Mouse (Mus musculus) induced T-regulatory cell, adult 2 months (primary cell): ENCODE measurements around the gene Aifm1.
"Not testable (repeated sequence)": the region's sequence is repeated elsewhere in the genome, so short reads cannot be mapped to it uniquely, and the experiment has no call there.

Experiments used
- DNase-seq: peaks from one replicate; pipeline ENCODE4 v3.0.0-alpha.2; 2012; ENCODE audit warnings: low read depth

The Aifm1 gene

DNA sequence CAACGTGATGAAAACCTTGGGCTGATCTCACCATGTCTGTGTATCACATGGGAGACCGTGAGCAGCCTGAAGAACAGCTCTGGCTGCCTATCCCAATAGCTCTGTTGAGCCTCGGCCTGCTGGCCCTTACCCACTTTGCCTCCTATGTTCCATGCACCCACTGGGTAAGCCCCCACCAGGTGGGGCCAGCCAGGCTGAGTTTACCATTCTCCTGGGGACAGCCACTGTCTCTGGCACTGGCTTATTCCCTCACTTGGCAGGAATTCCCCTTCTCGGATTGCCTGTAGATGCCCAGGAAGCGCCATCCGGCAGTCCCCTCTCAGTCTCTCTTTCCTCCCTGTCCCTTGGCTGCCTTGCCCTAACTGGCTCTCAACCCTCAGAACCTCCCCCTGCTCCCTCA lies 56.4 kb downstream of the Aifm1 start:
- DNase-seq, result no peak

DNA sequence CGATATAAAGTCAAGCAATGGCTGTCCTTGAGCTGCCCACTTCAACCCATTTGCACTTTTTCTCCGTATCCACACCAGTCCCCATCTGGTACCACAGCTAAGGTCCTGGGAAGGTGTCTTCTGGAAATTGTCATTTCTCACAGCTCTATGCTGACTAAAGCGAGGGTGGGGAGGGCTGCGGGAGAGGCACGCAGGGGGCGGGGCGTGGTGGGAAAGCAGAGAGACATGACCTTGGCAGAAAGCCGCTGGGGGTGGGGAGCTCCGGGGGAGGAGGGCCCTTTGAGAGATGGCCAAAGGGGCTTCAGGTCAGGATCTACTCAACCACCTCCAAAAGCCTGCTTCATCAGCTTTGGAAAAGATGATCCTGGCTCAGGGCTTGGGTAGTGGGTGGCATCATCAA lies 58.3 kb downstream of the Aifm1 start:
- DNase-seq, result peak; percentile 67

DNA sequence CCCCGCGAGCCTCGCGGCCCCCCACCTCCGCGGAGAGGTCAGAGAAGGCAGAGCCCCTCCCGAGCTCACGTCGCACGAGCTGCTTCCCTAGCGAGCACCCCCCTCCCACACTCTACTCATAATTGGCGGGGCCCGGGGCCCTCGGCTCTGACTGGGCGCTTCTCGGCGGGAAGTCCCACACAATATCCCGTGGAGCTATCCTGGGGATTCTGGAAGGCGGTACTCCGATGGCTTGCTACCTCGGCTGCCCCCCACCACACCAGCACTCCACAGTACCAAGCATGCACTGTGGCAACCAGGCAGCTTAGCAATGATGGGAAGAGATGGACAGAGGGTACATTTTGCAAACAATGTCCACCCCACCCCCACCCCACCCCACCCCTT lies 58.9 kb downstream of the Aifm1 start:
- DNase-seq, result no peak

DNA sequence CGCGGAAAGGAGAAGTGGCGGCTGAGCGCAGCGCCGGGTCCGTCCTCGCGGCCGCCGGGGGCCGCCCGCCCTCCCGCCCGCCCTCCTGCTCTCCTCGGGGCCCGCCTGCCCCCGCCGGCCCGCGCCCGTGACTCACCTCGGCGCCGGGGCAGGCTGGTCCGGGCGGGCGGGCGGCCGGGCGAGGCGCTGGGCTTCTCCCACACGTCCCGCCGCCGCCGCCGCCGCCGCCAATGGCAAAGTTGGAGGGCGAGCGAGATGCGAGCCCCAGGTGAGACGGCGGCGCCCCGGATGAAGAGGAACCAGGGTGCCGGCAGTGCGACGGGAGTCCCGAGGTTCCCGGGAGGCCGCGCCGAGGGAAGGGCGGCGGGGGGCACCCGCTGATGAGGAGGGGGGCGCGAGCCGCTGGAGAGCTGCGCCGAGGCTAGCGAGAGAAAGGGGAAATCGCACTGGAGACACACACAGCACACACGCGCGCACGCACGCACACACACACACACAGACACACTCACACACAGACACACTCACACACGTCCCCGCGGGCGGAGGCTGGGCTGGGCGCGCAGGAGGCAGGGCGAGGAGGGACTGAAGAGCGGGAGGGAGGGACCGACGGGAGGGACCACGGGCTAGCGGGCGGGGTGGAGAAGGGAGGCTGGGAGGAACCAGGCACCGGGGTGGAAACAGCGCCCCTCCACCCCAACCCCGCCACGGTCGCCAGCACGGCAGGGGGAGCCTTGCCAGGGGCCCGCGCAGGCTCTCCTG lies 59.4 kb downstream of the Aifm1 start:
- peak; percentile 89 for DNase-seq

DNA sequence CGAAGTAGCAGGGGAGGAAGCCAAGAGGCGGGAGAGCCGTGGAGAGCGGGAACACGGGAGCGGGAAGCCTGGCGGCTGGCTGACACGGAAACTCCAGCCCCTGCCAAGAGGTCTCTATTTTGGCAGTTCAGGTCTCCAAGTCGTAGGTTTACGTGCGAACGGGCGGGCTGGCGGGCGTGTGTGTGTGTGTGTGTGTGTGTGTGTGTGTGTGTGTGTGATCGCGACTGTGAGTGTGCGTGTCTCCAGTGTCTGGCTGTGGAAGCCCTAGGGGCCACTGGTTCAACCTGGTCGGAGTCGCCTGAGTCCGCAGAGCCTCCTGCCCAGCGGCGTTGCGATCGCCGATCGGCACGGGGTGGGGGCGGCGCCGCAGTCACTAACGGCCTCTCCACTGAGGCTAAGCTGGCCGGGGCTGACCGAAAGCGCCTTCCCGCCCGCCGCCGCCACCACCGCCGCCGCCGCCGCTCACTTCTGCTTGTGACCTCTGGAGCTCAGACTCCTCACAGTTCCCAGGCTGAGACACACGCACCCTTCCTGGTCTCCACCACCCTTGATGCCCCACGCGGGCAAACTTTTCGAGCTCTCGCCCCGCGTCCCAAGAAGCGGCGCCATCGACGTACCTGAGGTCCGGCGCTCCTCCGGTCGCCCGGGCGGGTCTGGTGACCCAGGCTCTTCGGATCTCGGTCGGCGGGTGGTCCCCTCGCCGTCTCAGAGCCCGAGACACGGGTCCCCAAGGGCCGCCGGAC lies 60.3 kb downstream of the Aifm1 start:
- peak; percentile 32 for DNase-seq

DNA sequence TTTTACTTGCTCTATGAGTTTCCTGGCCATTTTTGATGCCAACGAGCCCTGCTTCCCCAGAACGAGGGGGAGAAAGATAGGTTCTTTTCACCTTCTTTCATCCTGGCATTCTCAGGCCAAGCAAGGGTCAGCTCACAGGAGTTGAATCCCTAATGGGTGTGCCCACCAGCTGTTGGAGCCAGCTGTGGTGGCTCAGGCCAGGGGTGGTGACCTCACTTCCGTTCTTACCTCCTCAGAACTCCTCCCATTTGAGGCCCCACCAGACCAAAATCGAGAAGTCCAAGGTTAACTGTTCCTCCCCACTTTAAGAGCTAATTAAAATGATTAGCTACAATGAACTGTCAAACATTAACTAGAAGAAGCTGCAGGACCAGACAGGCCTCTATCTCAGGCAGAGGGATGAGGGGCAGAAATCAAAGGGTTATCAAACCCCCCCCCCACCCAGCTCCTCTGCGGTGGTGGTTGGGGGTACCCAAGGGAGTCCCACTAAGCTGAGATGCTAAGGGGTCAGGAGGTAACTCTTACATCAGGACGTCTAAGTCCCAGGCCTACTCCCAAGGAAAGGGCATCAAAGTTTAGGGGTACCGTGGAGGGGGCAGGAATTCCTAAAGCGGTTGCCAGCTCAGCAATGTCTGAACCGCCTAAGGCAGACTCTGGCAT lies 61.0 kb downstream of the Aifm1 start:
- DNase-seq, result peak; percentile 50

DNA sequence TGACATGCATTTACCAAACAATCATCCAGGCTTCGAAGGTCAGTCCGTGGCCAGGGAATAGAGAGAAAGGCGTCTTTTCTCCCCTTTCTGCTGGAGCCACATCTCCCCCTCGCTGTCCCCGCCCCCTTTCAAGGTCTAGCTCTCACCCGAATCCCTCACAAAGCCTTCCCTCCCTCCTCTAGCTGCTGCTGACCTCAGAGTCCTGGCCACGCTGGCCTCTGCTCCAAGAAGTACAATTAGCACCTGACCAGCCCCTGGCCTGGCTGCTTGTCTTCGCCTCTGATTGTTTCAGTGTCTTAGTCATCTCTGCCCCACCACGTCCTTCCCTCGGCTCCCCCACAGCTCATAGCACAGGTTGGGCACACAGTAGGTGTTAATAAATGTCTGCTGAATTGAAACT lies 63.7 kb downstream of the Aifm1 start:
- DNase-seq, result no peak

DNA sequence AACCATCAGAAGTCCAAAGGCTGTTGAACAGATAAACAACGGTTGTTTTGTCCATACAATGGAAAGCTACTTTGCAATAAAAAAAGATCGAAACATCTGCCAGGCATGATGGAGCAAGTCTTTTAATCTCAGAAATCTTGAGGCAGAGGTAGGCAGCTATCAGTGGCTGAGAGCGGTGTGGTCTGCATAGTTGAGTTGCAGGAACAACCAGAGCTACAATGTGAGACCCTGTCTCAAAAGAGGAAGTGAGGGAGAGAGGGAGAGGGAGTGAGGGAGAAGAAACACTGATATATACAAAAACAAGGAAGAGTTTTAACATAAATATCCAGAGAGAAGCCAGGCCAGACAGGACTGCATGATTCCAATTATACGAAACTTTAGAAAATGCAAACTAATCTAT lies 68.7 kb downstream of the Aifm1 start:
- no peak for DNase-seq

DNA sequence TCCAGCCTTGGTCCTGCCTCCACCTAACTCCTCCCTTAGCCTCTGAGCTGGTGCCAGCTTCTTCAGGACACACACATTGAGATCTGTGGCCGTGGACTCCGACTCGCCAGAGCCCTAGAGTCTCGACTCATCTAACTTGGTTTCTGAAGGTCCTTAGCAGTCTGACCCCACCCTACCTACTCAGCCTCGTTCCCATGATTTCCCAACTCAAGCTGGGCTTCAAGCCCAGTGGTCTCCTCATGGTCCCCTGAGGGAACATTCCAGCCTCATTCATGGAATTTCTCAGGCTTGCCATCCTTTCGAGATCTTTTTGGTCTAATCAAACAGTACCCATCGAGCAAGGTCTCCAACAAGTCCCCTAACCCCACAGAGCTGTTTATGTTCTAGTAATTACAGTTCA lies 71.4 kb downstream of the Aifm1 start:
- no peak for DNase-seq

DNA sequence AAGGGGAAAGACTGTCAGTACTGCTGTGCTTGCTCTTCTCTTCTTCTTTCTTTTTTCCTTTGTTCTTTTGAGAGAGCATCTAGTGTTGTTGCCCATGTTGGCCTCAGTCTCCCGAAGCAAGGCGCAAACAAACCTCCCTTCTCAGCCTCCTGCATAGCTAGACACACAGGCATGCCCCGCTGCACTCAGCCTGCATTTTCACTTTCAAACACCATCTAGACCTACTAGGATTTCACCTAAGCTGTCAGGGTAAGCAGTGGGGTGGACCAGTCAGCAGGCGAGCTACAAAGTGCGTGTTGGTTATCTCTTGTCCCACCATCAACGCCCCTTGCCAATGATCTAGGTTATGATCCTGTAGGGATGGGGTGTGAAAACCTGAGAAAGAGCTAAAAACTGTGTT lies 71.8 kb downstream of the Aifm1 start:
- peak; percentile 53 for DNase-seq

DNA sequence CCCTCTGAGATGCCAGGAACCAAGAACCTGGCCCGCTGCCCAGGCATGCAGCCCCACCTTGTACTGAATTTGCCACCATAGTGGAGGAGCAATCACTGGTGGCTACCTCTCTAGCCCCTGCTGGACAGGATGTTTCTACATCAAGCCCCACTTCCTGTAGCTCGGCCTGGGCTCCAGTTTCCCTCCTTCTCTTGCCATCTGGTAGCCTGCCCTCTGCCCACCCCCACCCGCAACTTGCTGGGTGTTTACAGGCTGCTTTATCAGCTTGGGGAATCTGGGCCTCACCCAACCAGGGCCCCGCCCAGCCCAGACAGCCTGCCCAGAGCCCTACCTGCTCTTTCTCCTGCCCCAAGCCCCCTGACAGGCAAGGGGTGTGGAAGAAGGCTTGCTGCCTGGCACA lies 74.3 kb downstream of the Aifm1 start:
- DNase-seq, result peak; percentile 74

DNA sequence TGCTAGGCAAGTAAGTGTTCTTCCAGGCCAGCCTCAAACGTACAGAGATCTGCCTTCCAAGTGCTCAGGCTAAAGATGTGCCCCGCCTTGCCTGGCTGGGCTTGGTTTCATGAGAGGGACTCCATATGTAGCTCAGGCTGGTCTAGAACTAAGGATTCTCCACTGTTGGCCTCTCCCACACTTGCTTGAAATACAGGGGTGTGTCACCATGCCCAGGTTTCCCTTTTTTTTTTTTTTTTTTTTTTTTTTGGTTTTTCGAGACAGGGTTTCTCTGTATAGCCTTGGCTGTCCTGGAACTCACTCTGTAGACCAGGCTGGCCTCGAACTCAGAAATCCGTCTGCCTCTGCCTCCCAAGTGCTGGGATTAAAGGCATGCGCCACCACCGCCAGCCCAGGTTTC lies 77.3 kb downstream of the Aifm1 start:
- DNase-seq, result not testable (repeated sequence)

DNA sequence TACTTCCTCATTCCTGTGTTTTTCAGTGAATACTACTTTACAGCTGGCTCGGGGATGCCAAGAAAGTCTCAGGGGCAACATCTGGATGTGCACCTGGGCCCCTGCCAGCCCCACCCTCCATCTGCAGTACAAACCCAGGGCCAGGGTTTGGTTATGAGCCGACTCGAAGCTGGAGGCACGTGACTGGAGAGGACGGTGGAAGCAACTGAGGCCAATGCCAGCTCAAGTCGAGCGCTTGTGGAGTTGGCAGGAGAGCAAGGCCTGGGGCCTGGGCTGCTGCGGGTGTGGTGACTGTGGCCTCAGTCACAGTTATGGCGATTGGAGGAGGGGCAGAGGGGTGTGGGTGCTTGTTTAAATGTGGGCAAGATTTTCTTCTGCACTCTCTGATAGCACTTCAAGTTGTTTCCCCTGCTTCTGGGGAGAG lies 77.9 kb downstream of the Aifm1 start:
- peak; percentile 50 for DNase-seq

DNA sequence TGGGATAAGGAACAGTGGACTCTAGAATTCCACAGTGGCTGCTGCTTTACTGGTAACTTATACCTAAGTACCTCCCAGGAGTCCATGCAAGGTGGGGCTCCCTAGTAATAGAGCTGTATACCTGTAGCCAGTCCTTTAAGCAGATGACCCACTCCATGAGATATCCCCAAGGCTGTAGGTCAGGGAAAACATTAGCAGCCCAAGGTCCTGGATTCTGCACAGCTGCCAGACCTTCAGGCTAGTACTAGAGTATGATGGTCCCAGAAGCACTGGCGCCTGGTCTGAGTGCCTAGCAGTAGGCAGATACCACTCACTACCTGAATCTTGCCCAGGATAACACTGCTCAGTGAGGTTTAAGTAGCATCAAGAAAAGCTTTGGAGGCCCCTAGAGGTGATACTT lies 79.1 kb downstream of the Aifm1 start:
- DNase-seq, result no peak

DNA sequence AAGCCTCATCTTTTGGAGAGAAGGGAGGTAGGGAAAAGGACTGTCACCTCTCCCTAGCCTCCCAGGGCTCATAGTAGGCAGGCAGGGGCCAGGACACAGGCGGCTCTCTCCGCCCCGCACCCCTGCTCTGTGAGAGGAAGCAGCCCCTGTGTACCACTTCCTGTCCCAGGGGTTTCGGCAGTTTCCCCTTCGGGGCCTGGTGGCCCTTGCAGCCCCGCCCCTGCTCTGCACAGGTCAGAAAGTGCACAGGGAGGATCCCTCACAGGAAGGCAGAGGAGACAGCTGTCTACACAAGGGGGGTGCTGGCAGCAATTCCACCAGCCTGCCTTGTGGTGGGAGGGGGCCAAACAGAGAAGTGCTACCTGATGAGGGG lies 79.8 kb downstream of the Aifm1 start:
- peak; percentile 84 for DNase-seq

DNA sequence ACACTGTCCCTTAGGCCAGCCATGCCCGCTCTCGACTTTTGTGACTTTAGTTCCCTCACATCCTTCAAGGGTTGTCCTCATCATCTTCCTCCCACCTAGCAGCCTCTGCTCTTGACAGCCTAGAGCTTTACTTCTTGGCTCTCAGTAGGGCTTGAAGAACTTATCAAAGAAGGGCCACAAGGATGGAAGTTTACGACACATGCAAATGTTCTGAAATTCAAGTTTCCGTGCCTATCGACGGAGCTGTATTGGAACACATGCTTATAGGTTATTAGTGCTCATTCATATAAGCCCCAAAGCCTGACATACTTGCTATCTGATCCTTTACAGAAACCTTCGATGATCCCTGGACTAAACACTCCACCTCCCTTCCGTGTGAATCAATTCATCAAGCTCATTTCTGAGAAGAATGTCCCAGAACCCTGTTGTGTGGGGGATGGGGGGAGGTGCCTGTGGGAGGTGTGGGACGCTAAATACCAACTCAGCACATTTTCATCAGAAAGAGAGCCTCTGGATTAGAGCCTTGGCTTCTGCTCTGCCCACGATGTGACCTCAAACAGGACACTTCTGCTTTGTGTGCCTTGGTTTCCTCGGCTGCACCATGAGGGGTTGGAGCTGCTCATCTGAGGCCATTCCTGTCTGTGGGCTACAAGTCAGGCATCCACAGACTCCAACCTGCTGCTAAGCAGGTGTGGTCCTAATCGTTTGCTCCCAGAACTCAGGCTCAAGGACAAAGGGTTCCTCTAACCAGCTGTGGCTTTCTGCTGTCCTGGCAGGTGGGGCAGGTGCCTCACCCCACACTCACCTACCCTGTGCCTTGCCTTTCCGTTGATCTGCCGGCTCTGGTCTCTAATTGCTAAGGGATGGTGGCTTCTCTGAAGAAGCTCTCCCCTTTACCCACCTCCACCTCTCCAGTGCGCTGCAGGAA lies 80.5 kb downstream of the Aifm1 start:
- peak; percentile 59 for DNase-seq

DNA sequence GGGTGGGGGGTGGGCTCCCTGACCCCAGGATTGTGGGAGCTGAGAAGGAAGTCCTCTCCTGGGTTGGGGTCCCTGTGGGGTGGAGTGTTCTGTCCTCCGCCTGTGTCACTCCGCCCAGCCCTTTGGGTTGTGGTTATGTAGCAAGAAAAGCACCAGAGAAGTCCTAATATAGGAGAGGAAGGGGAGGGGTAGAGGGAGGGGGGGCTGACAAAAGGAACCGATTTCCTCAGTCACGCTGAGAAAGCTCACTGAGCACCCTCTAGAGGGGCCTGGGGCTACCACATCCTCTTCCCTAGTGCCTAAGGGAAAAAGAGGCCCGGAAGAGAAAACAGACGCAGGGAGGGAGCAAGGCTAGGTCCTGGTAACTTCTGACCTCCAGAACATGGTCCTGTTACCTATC lies 83.8 kb downstream of the Aifm1 start:
- peak; percentile 77 for DNase-seq

DNA sequence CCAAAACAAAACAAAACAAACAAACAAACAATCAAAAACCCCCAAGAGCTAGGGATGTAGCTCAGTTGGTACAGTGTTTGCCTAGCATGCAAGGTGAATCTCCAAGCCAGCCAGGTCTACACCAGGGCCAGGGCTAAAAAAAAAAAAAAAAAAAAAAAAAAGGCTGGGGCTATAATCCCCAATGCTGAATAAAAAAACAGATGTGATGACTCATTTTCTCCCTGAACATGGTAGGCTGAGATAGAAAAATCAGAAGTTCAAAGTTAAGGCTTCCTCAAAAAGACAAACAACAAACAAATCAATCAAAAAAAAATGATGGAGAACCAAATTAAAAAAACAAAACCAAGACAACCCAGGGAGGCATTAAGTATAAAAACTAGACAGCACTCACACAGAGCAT lies 84.3 kb downstream of the Aifm1 start:
- peak; percentile 62 for DNase-seq

DNA sequence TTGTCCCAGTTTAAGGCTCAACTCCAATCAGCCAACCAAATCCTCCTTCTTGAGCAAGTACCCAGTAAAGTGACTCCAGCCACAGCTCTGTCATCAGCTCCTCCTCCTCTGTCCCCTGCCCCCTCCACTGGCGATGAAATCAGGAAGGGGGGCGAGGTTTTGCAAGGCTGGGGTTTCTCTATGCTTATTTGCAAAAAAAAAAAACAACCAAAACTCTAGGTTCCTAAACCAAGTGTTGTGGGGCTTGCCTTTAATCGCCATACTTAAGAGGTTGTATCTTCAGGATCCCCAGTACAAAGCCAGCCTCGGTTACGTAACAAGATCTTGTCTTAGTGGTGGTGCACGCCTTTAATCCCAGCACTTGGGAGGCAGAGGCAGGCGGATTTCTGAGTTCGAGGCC lies 84.7 kb downstream of the Aifm1 start:
- DNase-seq, result peak; percentile 52

DNA sequence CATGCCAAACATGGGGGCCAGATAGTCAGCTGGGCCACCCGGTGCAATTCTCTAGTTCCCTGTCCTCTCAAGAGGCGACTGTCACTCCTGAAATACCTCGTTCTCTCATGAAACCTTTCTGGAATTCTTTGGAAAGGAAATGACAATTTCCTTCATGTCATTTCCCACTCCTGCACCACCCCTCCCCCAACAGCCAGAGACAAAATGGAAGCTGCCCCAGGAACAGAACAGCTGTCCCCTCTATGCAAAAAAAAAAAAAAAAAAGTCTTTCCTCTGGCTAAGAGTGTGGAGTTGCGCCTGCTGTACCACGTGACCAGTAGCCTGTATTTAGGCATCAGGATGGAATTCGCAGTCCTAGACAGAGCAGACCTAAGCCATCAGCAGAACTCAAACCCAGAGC lies 85.1 kb downstream of the Aifm1 start:
- no peak for DNase-seq

DNA sequence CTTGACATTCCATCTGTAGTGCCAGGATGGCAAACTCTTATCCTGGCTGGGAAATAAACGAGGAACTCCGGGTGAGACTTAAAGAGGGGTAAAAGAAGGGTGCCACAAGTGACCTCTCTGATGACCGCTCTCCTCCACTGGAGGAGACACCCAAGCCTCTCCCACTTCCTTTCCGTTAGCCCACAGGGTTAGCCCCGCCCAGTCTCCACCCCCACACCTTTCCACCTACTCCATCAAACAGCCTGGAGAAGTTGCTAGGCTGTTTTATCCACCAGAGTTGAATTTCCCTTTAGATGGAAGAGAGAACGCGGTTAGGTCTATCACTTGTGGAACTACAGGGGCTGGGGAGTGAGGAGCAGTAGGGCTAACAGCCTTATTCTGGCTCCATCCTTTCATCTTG lies 88.1 kb downstream of the Aifm1 start:
- DNase-seq, result peak; percentile 77
